Mouse (Mus musculus) hindbrain, embryonic 14.5 days (tissue): Measurements from ENCODE around the gene Smo. TPM values are rescaled to one million over a fixed set of nuclear protein-coding genes. Genes with fewer than 3 reads are reported as not detected.
A peak's percentile ranks its signal among the peaks of the same experiment; 100 is the strongest.
"Not testable (repeated sequence)": the region's sequence is repeated elsewhere in the genome, so short reads cannot be mapped to it uniquely, and the experiment has no call there.

Experiments used
- ATAC-seq: fragments of 200-750 bp; cut with Nextera tagmentation; 2 replicates; pipeline ENCODE4 v1.8.0; 2017; ENCODE audit warnings: moderate number of reproducible peaks, mild to moderate bottlenecking, moderate TSS enrichment, moderate library complexity; ENCODE audit not compliant: low FRiP score
- DNase-seq: peaks from one replicate; pipeline ENCODE4 v3.0.0-alpha.2; 2015; ENCODE audit warnings: low spot score
- H3K27ac ChIP-seq: fragments of 300-500 bp; sonication (generic); 2 replicates; pipeline ENCODE4 v1.5.1; 2014; ENCODE audit warnings: mild to moderate bottlenecking, moderate library complexity
- H3K27me3 ChIP-seq: fragments of 300-500 bp; sonication (generic); 2 replicates; pipeline ENCODE4 v1.6.1; 2014; ENCODE audit warnings: mild to moderate bottlenecking, low read length, mixed read lengths; ENCODE audit not compliant: control insufficient read depth, insufficient read depth
- H3K36me3 ChIP-seq: fragments of 300-500 bp; sonication (generic); replicated peaks from 2 replicates; pipeline ENCODE4 v1.6.1; 2014; ENCODE audit not compliant: control insufficient read depth, insufficient read depth
- H3K4me1 ChIP-seq: fragments of 300-500 bp; sonication (generic); replicated peaks from 2 replicates; pipeline ENCODE4 v1.6.1; 2014; ENCODE audit warnings: antibody characterized with exemption, low read length, mixed read lengths; ENCODE audit not compliant: control insufficient read depth, insufficient read depth
- H3K4me2 ChIP-seq: fragments of 300-500 bp; sonication (generic); replicated peaks from 2 replicates; pipeline ENCODE4 v1.6.1; 2014; ENCODE audit warnings: mild to moderate bottlenecking, moderate library complexity
- H3K4me3 ChIP-seq: fragments of 300-500 bp; sonication (generic); replicated peaks from 2 replicates; pipeline ENCODE4 v1.5.1; 2014; ENCODE audit warnings: mild to moderate bottlenecking, low read length
- H3K9ac ChIP-seq: fragments of 300-500 bp; sonication (generic); 2 replicates; pipeline ENCODE4 v1.6.1; 2014
- H3K9me3 ChIP-seq: fragments of 300-500 bp; sonication (generic); 2 replicates; pipeline ENCODE4 v1.6.1; 2016; ENCODE audit warnings: low read length; ENCODE audit not compliant: control insufficient read depth
- WGBS: fragments of 180-500 bp; shearing (Covaris S2); extraction: QIAGEN DNeasy Blood & Tissue Kit; methylation state at CpG from one replicate; pipeline ENCODE4 v1.1.7; 2014; 5-methylcytosine and 5-hydroxymethylcytosine counted together
- polyA plus RNA-seq: library from polyadenylated mRNA; unstranded; fragments of >200 nt; fragmentation: Nextera tagmentation; extraction: Ambion mirVana; gene quantifications from 2 replicates; pipeline ENCODE4 v1.2.1, GENCODE M21; 2014

Smo gene
- polyA plus RNA-seq, 1 experiment from 2014 or later: 15.6 TPM

DNA sequence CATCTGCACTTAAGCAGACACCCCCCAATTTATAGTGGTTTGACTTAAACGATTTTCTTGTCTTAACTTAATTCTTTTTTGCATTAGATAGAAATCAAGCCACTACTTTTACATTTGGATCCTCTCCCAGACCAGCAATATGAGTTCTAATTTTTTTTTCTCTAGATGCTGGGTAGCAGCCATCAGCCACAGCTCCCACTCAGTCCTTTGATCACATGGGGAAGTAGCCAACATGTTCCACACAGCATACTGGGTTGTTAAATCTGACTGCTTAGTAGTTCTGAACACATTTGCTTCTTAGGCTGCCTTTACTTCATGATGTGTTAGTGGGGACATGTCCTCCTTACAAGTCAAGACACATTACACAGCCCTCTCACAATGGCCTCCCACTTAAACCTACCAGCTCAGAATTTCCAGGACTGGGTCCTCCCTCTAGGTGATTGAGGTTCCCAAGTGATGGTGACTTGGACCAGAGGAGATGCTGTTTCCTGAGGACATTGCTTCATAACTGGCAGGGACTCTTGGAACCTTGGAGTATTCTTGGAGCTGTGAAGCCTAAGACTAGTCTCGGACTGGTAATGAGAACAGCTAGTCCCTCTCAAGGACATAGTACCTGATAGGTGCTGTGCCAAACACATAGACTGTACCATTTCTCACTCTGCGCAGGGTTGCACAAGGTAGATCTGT, 16.3 kb downstream of the Smo start:
- Histone ChIP-seq H3K4me2 (no peak overlapping the region), H3K4me1 (no peaks in the 10 kb centered on the region), H3K4me3 (no peak overlapping the region), H3K36me3 (peaks cover 5% of the 10 kb centered on the region), H3K27me3 (no peaks in the 10 kb centered on the region), H3K9me3 (peaks cover 9% of the 10 kb centered on the region), H3K9ac (no peak overlapping the region), H3K27ac (no peak overlapping the region)
- no peak for ATAC-seq
- no peak for DNase-seq
- WGBS: 97% methylated on average over 3 of the region's 3 CpGs

DNA sequence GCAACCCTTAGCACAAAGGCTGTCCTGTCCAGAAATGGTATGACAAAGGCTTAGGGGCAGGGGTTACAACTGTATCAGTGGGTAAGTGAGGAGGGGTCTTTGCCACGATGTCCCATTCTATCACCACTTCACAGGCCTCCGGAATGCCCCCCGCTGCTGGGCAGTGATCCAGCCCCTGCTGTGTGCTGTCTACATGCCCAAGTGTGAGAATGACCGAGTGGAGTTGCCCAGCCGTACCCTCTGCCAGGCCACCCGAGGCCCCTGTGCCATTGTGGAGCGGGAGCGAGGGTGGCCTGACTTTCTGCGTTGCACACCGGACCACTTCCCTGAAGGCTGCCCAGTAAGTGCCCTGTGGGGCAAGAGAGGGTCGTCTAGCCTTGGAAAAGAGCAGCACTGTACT, 18.0 kb downstream of the Smo start:
- DNase-seq (no peak), ATAC-seq (no peak)
- Histone ChIP-seq H3K4me1 (no peaks in the 10 kb centered on the region), H3K9me3 (peaks cover 6% of the 10 kb centered on the region), H3K27ac (no peak overlapping the region), H3K4me2 (no peak overlapping the region), H3K36me3 (peaks cover 13% of the 10 kb centered on the region), H3K4me3 (no peak overlapping the region), H3K9ac (no peak overlapping the region), H3K27me3 (no peaks in the 10 kb centered on the region)
- WGBS: 70% methylated on average over 11 of the region's 11 CpGs

DNA sequence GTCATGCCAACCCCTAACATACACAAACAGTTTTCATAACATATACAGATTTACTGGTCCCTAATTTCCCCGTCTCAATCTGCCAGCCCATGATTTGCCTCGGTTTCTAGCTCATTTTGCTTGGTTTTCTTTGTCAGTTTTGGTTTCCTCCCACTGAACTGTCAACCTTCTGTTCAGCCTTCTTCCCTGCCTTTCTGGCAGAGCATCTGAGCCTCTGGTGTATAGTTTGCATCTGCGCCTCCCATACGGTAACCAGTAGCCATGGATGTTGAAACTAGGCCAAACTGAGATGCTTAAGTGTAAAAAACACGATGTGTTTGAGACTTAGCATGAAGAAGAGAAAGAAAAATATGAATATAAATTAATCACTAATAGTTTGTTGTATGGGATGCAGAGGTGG, 20.7 kb downstream of the Smo start:
- ATAC-seq (no peak), DNase-seq (no peak)
- Histone ChIP-seq H3K4me2 (no peak overlapping the region), H3K4me1 (no peaks in the 10 kb centered on the region), H3K27me3 (no peaks in the 10 kb centered on the region), H3K9me3 (no peaks in the 10 kb centered on the region), H3K27ac (no peak overlapping the region), H3K9ac (no peak overlapping the region), H3K4me3 (no peak overlapping the region), H3K36me3 (peaks cover 13% of the 10 kb centered on the region)
- 83% methylated on average over 5 of the region's 5 CpGs for WGBS

DNA sequence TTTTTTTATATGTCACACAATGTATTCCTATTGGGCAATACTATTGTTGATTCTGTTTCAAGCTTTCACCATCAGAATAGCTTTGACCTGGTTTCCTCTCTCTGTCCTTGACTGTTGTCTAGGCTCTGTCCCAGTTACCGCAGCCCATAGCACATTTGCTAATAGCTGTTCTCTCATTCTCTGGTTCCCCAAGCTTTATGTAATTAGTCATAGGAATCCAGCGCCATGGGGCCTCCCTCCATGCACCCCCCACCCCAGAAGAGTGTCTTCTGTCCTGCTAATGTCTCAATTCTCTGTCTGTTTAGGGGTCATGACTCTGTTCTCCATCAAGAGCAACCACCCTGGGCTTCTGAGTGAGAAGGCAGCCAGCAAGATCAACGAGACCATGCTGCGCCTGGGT, 21.2 kb downstream of the Smo start:
- H3K36me3 ChIP-seq: peaks cover 13% of the 10 kb centered on the region
- no peak for DNase-seq
- no peak for ATAC-seq
- H3K27me3 ChIP-seq: no peaks in the 10 kb centered on the region
- H3K4me1 ChIP-seq: no peaks in the 10 kb centered on the region
- H3K9me3 ChIP-seq: no peaks in the 10 kb centered on the region
- WGBS: 86% methylated on average over 4 of the region's 4 CpGs
- H3K4me2 ChIP-seq: no peak overlapping the region
- no peak overlapping the region for H3K27ac ChIP-seq
- H3K9ac ChIP-seq: no peak overlapping the region
- no peak overlapping the region for H3K4me3 ChIP-seq

DNA sequence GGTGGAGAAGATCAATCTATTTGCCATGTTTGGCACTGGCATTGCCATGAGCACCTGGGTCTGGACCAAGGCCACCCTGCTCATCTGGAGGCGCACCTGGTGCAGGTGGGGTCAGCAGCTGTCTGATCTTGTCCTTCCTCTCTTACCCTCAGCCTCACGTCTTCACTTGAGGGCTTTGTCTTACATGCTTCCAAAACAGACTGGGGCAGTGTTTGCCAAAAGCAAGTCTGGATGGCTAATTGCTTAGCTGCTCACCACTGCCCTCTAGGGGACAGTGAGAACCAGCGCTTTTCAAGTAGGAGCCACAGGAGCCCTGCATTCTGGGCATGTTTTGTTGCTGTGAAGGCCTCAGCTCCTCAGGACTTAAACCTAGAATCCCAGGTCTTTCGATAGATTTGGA, 23.1 kb downstream of the Smo start:
- Histone ChIP-seq H3K4me3 (no peak overlapping the region), H3K27me3 (no peaks in the 10 kb centered on the region), H3K4me1 (no peaks in the 10 kb centered on the region), H3K9me3 (no peaks in the 10 kb centered on the region), H3K36me3 (peaks cover 13% of the 10 kb centered on the region), H3K27ac (no peak overlapping the region), H3K9ac (no peak overlapping the region), H3K4me2 (no peak overlapping the region)
- ATAC-seq (0 out of 2 replicates have a peak, but pooled peaks have one; percentile 26), DNase-seq (peak; percentile 81)
- 51% methylated on average over 4 of the region's 4 CpGs for WGBS

DNA sequence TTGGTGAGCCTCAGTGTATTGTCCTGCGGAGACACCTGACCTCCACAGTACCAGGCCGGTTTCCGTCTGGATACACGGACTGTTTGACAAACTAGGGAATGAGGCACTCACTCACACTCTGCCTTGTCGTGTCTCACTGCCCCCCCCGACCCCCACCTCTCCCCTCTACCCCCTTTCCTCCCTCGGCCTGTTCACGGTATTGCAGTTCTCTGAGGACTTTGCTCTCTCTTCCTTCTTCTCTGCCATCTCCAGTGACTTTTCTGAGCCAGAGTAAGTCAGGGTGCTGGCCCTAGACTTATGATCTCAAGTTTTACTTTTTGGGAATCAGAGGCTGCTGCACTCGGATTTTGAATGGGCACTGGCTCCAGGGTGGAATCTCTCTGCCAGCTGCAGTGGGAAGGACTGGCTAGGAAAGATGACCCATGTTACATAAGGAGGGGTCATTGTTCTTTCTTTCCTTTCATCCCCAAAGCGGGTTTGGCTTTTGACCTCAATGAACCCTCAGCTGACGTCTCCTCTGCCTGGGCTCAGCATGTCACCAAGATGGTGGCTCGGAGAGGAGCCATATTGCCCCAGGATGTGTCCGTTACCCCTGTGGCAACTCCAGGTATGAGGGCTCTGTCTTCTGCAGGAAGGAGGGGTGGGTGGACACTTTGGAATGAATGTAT, 23.8 kb downstream of the Smo start:
- WGBS: 86% methylated on average over 13 of the region's 13 CpGs
- Histone ChIP-seq H3K4me3 (no peak overlapping the region), H3K4me2 (no peak overlapping the region), H3K36me3 (peaks cover 13% of the 10 kb centered on the region), H3K9ac (no peak overlapping the region), H3K27ac (no peak overlapping the region), H3K27me3 (no peaks in the 10 kb centered on the region), H3K9me3 (no peaks in the 10 kb centered on the region), H3K4me1 (no peaks in the 10 kb centered on the region)
- ATAC-seq (no peak), DNase-seq (no peak)

DNA sequence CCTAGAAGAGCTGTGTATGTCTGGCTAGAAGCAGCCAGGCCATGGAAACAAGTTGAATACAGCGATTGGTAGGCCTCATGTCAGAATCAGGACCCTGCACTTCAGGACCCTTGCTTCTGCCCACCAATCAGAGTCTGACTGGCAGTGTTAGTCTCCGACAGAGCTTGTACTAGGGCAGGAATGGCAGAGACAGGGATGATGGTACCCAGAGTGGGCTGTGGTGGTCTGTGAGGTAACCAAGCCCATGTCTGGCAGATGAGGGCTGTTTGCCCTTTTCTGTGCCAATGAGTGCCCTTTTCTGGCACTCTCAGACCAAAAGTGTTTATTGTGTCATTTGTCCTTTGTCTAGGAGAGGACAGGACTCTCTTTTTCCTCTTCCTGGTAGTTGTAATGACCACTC, 25.1 kb downstream of the Smo start:
- H3K4me2 ChIP-seq, H3K27me3 ChIP-seq, H3K9ac ChIP-seq, H3K27ac ChIP-seq, ATAC-seq, H3K9me3 ChIP-seq, H3K4me3 ChIP-seq, DNase-seq, H3K4me1 ChIP-seq: not testable (repeated sequence)
- peaks cover 13% of the 10 kb centered on the region for H3K36me3 ChIP-seq
- 97% methylated on average over 2 of the region's 2 CpGs for WGBS

DNA sequence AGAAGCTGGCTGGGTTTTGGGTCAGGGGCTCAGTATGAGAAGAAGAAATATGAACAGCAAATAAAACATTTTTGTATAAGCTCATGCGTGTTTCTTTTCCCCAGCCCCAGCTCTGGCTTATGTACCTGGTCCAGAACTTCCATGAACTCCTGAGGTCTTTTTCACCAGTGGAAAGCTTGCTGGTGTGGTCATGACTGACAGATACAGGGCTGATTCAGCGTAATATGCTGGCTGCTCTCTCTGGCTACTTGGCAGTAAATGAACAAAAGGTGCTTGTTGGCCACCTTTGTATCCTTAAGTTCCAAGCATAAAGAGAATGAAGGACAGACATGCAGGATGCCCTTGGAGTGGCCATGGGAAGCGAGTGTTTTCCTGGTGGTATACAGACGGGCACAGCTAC, 26.0 kb downstream of the Smo start:
- Histone ChIP-seq H3K27me3 (no peaks in the 10 kb centered on the region), H3K4me1 (no peaks in the 10 kb centered on the region), H3K4me2 (no peak overlapping the region), H3K4me3 (no peak overlapping the region), H3K27ac (no peak overlapping the region), H3K9me3 (no peaks in the 10 kb centered on the region), H3K36me3 (peaks cover 7% of the 10 kb centered on the region), H3K9ac (no peak overlapping the region)
- WGBS: 90% methylated on average over 4 of the region's 4 CpGs
- no peak for ATAC-seq
- DNase-seq: no peak

DNA sequence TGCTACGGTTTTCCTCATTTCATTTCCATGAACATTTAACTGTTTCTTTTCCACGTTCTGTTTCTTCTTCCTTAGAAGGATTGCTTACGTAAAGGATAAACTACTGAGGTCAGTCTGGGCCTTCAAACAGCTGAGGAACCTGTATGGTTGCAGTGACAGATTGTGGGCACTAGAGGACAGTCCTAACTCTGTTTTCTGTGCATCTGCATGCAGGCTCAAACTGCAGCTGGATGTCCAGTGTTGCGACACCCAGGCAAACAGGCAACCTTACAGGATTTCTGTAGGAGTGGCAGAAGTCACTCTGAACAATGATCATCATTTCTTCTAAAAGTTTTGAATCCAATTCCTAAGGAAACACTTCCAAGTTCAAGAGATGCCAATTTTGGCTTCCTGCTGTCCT, 27.2 kb downstream of the Smo start:
- Histone ChIP-seq H3K4me3 (no peak overlapping the region), H3K9me3 (no peaks in the 10 kb centered on the region), H3K27me3 (no peaks in the 10 kb centered on the region), H3K9ac (no peak overlapping the region), H3K4me2 (no peak overlapping the region), H3K27ac (no peak overlapping the region), H3K36me3 (no peaks in the 10 kb centered on the region; the same call in 1 of the 2 replicates), H3K4me1 (no peaks in the 10 kb centered on the region)
- DNase-seq: peak; percentile 40
- ATAC-seq: no peak
- WGBS: 72% methylated on average over 4 of the region's 4 CpGs
